Mouse (Mus musculus): Measurements from ENCODE around the gene Lhx2. TPM values are rescaled to one million over a fixed set of nuclear protein-coding genes. Genes with fewer than 3 reads are reported as not detected.

The Lhx2 gene
- polyA plus RNA-seq, 1 experiment from 2014 or later, result 1.2 TPM

DNA sequence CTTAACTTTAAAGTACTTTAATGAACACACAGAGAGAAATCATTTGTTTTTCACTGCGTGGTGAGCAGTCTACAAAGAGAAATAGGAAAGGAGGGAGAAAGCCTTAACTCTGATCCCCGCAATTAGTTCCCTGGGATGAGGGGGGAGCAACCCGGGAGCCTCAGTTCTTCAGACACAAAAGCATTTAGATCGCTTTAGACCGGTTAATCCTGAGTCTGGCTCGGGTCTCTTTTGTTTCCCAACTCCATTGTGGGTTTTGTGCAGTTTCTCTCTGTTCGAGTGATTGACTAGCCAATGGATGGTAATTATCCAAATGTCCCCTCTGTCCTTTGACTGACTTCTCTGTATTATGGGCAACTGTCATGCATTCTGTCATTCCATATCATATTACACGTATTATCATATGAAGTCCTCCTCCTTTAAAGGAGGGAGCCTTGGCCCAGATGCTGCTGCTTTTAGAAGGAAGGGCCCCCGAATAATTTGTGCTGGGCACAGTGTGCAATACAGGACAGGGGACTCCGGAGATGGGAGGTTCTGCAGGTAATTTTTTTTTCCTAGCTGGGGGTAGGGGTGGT lies 1.6 kb downstream of the Lhx2 start:
- ATAC-seq (ENCODE audit: low read depth), result no peak
- H3K9ac ChIP-seq (replicated peaks; ENCODE audit: low read depth, low read length), result no peak overlapping the region
- H3K4me2 ChIP-seq (ENCODE audit: low read depth, low read length), result no peak overlapping the region
- peaks cover 80% of the 10 kb centered on the region for H3K27me3 ChIP-seq (ENCODE audit: control insufficient read depth, insufficient read depth, low read length)
- H3K27ac ChIP-seq (ENCODE audit: low read depth, low read length), result no peak overlapping the region
- no peaks in the 10 kb centered on the region for H3K36me3 ChIP-seq (ENCODE audit: control insufficient read depth, insufficient read depth, low read length)
- H3K9me3 ChIP-seq (ENCODE audit: control insufficient read depth, low read length), result no peaks in the 10 kb centered on the region
- WGBS, result under 1% methylated on average over 10 of the region's 10 CpGs
- H3K4me3 ChIP-seq (ENCODE audit: low read depth, low read length), result no peak overlapping the region
- H3K4me1 ChIP-seq (ENCODE audit: control insufficient read depth, insufficient read depth, low read length), result peaks cover 8% of the 10 kb centered on the region; the same call in 1 of the 2 replicates

DNA sequence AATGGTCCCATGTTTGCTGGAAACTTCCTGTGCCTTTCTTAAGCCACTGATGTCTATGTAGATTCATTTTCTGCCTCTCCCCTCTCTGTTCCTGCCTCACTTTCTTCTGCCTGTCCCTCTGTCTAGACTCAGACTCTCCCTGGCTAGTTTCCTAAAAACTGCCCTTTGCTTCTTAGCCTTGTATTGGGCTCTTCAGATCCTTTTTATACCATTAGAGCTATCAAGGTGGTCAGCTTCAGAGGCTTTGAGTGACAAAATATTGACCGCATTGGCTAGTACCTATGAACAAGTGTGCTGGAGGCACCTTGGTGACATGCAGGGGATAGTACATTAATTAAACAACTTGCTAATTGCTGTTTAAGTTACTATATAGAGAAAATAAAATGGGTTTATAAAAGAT lies 4.5 kb downstream of the Lhx2 start:
- Histone ChIP-seq H3K9me3 (ENCODE audit: control insufficient read depth, low read length) (no peaks in the 10 kb centered on the region), H3K36me3 (ENCODE audit: control insufficient read depth, insufficient read depth, low read length) (no peaks in the 10 kb centered on the region), H3K4me3 (ENCODE audit: low read depth, low read length) (no peak overlapping the region), H3K4me2 (ENCODE audit: low read depth, low read length) (no peak overlapping the region), H3K27me3 (ENCODE audit: control insufficient read depth, insufficient read depth, low read length) (peaks cover 74% of the 10 kb centered on the region), H3K4me1 (ENCODE audit: control insufficient read depth, insufficient read depth, low read length) (peaks cover 8% of the 10 kb centered on the region; the same call in 1 of the 2 replicates), H3K9ac (replicated peaks; ENCODE audit: low read depth, low read length) (no peak overlapping the region), H3K27ac (ENCODE audit: low read depth, low read length) (no peak overlapping the region)
- 24% methylated on average over 1 of the region's 1 CpGs for WGBS
- no peak for ATAC-seq (ENCODE audit: low read depth)

DNA sequence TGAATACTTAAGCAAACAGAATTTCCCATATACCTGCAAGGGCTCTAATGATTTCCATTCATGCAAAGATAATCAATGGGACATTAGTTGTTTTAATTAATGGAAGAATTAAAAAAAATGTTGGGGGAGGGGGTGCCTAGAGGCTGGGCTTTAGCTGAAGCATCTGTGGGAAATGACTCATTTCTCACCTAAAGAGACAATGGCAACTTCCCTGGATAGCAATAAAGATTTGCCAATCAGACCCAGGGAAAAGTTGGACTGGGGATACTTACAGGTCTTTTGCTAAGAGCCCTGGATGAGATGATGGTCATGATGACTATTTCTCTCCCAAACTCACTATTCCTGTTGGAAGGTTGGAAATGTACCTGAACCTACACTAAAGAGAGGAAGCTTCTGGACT lies 5.6 kb downstream of the Lhx2 start:
- no peak for ATAC-seq (ENCODE audit: low read depth)
- Histone ChIP-seq H3K36me3 (ENCODE audit: control insufficient read depth, insufficient read depth, low read length) (no peaks in the 10 kb centered on the region), H3K27me3 (ENCODE audit: control insufficient read depth, insufficient read depth, low read length) (peaks cover 78% of the 10 kb centered on the region), H3K4me1 (ENCODE audit: control insufficient read depth, insufficient read depth, low read length) (no peaks in the 10 kb centered on the region), H3K9me3 (ENCODE audit: control insufficient read depth, low read length) (no peaks in the 10 kb centered on the region), H3K27ac (ENCODE audit: low read depth, low read length) (no peak overlapping the region), H3K9ac (replicated peaks; ENCODE audit: low read depth, low read length) (no peak overlapping the region), H3K4me3 (ENCODE audit: low read depth, low read length) (no peak overlapping the region), H3K4me2 (ENCODE audit: low read depth, low read length) (no peak overlapping the region)

DNA sequence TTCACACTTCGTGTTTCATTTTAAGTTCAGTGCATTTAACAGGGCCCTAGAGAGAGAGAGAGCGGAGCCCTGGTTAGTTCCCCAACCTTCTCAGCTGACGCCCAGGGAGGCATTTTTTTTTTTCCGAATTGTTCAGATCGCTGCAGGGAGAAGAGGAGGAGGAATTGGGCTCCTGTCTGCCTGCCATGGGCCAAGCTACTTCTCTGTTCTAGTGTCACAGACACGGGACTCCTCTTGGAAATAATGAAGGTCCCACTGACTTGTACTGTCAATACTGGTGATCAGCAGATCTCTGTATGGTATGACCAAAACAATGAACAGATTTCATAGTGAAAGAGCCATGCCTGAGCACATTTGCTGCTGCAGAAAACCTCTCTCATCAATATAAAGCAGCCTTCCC lies 7.3 kb downstream of the Lhx2 start:
- H3K9me3 ChIP-seq (ENCODE audit: control insufficient read depth, low read length), result no peaks in the 10 kb centered on the region
- H3K4me3 ChIP-seq (ENCODE audit: low read depth, low read length), result no peak overlapping the region
- no peak overlapping the region for H3K4me2 ChIP-seq (ENCODE audit: low read depth, low read length)
- H3K9ac ChIP-seq (replicated peaks; ENCODE audit: low read depth, low read length), result no peak overlapping the region
- peaks cover 86% of the 10 kb centered on the region for H3K27me3 ChIP-seq (ENCODE audit: control insufficient read depth, insufficient read depth, low read length)
- under 1% methylated on average over 6 of the region's 6 CpGs for WGBS
- H3K36me3 ChIP-seq (ENCODE audit: control insufficient read depth, insufficient read depth, low read length), result no peaks in the 10 kb centered on the region
- ATAC-seq (ENCODE audit: low read depth), result no peak
- no peak overlapping the region for H3K27ac ChIP-seq (ENCODE audit: low read depth, low read length)
- peaks cover 4% of the 10 kb centered on the region for H3K4me1 ChIP-seq (ENCODE audit: control insufficient read depth, insufficient read depth, low read length)

DNA sequence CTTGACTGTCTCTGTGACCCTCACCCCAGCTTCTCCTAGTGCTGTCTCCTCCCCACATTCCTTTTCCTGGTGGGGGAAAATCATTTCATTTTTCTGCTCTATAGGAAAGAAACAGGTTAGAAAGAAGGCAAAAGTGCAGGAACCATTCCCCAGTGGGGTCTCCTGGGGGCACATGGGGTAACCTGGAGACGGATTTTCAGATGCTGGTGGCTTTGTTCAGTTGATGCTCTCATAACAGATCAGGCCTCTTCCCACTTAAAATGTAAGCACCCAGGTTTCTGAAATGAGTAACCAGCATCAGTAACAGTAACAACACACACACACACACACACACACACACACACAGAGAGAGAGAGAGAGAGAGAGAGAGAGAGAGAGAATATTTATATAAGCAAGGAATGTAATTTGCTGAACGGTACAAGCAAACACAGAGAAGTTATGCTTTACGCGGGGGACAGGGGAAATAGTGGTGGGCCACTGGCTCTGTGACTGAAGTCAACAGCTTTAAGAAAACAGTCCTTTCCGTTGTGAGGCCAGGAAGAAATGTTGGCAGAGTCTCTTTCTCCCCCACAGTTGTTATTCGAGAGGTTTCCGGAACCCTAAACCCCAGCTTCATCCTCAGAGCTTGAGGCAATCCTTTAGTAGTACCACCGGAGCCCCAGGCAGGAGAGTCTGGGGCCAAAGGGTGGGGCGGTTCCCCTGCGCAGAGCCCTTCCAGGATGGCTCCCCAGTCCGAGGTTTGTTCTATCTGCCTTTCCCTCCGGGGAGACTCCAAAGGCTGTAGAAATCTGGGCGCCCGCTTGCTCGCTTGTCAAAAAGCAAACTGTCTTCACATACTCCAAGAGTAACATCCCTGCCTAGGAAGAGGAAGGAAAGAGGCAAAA lies 8.0 kb downstream of the Lhx2 start:
- Histone ChIP-seq H3K4me1 (ENCODE audit: control insufficient read depth, insufficient read depth, low read length) (peaks cover 6% of the 10 kb centered on the region), H3K4me2 (ENCODE audit: low read depth, low read length) (no peak overlapping the region), H3K4me3 (ENCODE audit: low read depth, low read length) (no peak overlapping the region), H3K9me3 (ENCODE audit: control insufficient read depth, low read length) (no peaks in the 10 kb centered on the region), H3K27ac (ENCODE audit: low read depth, low read length) (no peak overlapping the region), H3K9ac (replicated peaks; ENCODE audit: low read depth, low read length) (no peak overlapping the region), H3K27me3 (ENCODE audit: control insufficient read depth, insufficient read depth, low read length) (peaks cover 86% of the 10 kb centered on the region), H3K36me3 (ENCODE audit: control insufficient read depth, insufficient read depth, low read length) (no peaks in the 10 kb centered on the region)
- WGBS, result 2% methylated on average over 15 of the region's 15 CpGs
- no peak for ATAC-seq (ENCODE audit: low read depth)

DNA sequence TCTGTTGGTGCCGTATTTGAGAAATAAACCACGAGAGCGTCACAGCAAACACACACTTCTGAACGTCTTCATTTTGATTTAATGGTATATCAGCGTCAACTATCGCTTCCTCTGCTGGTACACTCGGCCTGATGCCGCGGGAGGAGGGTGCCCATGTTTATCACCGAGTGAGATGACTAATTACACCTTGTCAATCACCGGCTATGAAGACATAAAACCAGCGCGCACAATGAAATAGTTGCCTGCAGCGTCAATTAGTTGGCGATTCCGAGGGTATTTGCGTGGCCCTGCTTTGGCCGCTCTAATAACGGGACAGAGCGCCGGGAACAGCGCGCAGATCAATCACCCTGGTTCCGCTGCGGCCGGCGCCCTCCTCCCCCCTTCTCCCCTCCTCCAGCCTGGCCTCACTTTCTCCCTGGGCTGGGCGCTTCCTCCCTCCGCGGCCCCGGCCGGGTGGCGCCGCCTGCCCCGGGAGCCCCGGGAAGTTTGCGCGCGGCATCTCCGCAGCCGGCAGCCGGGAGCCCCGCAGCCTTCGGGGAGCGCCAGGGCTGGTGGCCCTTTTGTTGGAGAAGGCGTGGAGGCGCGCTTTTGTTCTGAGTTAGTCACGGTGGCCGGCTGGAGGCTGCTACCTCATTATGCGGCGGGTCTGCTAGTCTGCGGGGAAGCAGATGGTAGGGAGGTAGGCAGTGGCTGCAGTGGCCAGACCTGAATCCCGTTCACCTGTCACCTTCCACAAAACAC lies 8.9 kb downstream of the Lhx2 start:
- ATAC-seq (ENCODE audit: low read depth), result peak; percentile 45
- H3K9ac ChIP-seq (replicated peaks; ENCODE audit: low read depth, low read length), result no peak overlapping the region
- H3K4me2 ChIP-seq (ENCODE audit: low read depth, low read length), result peak overlapping the region; percentile 32; the same call in 1 of the 2 replicates
- WGBS, result under 1% methylated on average over 52 of the region's 54 CpGs
- no peak overlapping the region for H3K27ac ChIP-seq (ENCODE audit: low read depth, low read length)
- peaks cover 88% of the 10 kb centered on the region for H3K27me3 ChIP-seq (ENCODE audit: control insufficient read depth, insufficient read depth, low read length)
- H3K36me3 ChIP-seq (ENCODE audit: control insufficient read depth, insufficient read depth, low read length), result no peaks in the 10 kb centered on the region
- H3K4me1 ChIP-seq (ENCODE audit: control insufficient read depth, insufficient read depth, low read length), result peaks cover 6% of the 10 kb centered on the region
- no peaks in the 10 kb centered on the region for H3K9me3 ChIP-seq (ENCODE audit: control insufficient read depth, low read length)
- H3K4me3 ChIP-seq (ENCODE audit: low read depth, low read length), result peak overlapping the region; percentile 16; the same call in 1 of the 2 replicates

DNA sequence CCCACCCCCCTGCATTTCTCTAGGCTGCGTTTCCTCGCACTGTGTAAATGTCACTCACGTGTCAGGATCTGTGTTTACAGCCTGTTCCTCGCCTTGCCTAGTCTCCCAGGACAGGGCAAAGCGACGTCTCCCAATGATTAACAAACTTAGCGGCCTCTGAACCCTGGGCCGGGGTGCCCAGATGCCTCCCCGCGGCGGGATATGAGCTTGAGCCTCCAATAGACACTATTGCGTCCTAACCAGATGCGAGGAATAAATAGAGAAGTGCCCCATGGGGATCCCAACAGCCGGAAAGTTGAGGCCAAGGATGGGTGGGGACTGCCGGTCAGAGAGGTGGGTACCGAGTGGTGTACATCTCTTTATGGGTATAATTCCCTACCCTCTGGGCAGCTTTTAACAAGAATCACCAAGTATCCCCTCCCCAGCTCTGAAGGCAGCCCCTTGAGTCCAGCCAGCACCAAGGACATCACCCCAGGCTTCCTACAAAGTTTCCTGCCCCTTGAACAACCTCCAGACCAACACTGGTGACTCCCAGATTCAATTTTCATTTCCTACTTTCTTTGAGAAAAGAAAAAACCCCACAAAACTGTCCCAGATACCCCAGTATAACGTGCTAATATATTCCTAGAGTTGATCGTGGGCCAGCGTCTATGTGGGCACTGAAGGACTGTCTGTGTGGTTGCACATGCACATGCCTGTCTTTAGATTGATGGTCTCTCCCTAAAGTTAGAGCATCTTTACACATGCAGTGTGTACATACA lies 9.8 kb downstream of the Lhx2 start:
- WGBS, result under 1% methylated on average over 19 of the region's 19 CpGs
- Histone ChIP-seq H3K9ac (replicated peaks; ENCODE audit: low read depth, low read length) (no peak overlapping the region), H3K4me3 (ENCODE audit: low read depth, low read length) (no peak overlapping the region), H3K36me3 (ENCODE audit: control insufficient read depth, insufficient read depth, low read length) (no peaks in the 10 kb centered on the region), H3K27ac (ENCODE audit: low read depth, low read length) (no peak overlapping the region), H3K4me1 (ENCODE audit: control insufficient read depth, insufficient read depth, low read length) (peaks cover 6% of the 10 kb centered on the region), H3K27me3 (ENCODE audit: control insufficient read depth, insufficient read depth, low read length) (peaks cover 88% of the 10 kb centered on the region), H3K4me2 (ENCODE audit: low read depth, low read length) (no peak overlapping the region), H3K9me3 (ENCODE audit: control insufficient read depth, low read length) (no peaks in the 10 kb centered on the region)
- ATAC-seq (ENCODE audit: low read depth), result no peak

DNA sequence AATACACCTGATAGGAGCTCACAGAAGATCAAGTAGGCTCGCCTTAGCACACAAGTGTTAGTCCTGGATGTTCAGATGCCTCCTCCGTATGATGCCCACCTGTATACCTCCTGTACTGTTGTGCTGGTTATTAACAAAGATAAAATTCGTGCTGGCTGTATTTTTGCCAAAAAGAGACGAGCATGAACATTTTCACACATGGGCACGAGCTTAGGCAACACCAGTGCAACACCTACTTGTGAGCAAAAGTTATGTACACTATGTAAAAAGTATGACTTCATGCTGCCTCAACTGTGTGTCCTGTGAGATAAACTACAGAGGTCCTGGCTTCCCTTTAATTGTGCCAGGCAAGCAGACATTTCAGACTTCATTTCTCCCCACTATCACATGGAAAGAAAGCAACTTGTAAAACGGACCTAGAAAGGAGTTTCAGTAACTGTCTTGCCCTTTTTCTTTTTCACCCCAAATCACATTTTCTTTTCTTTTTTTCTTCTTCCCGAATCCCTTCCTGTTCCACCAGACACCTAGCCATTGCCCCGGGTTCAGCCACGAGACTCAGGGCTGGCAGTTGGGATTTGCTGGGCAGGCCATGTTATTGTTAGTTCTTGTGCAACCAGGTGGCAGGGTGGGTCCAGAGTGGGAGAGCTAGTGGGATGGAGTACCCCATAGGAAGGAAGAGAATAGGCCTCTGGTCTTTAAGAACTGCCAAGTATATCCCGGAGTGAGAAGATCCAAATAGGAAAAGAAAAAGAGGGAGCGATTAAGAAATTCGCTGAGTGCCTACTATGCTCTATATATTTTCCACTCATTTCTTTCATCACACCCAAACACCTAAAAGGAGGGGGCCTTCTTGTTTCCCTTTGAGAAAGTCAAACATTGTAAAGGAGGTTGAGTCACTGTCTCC lies 10.6 kb downstream of the Lhx2 start:
- H3K27ac ChIP-seq (ENCODE audit: low read depth, low read length), result no peak overlapping the region
- ATAC-seq (ENCODE audit: low read depth), result no peak
- H3K4me3 ChIP-seq (ENCODE audit: low read depth, low read length), result no peak overlapping the region
- H3K4me2 ChIP-seq (ENCODE audit: low read depth, low read length), result no peak overlapping the region
- no peaks in the 10 kb centered on the region for H3K9me3 ChIP-seq (ENCODE audit: control insufficient read depth, low read length)
- H3K36me3 ChIP-seq (ENCODE audit: control insufficient read depth, insufficient read depth, low read length), result no peaks in the 10 kb centered on the region
- no peak overlapping the region for H3K9ac ChIP-seq (replicated peaks; ENCODE audit: low read depth, low read length)
- H3K4me1 ChIP-seq (ENCODE audit: control insufficient read depth, insufficient read depth, low read length), result peaks cover 6% of the 10 kb centered on the region
- 3% methylated on average over 12 of the region's 12 CpGs for WGBS
- H3K27me3 ChIP-seq (ENCODE audit: control insufficient read depth, insufficient read depth, low read length), result peaks cover 86% of the 10 kb centered on the region
